ENCODE assay signal across 19 mouse cellular contexts in genomic region chr10:23088764-23089163, GRCm38 (mm10).
"Had no signal": no experiment of that assay in that cellular context is flagged by ENCODE, and none has a peak within 500 bp of the region (broad histone marks: within the 10 kb centered on the region; RNA-seq: fewer than 3 reads in every experiment).

No protein-coding gene starts in this region.

- H3K9ac ChIP-seq: limb, embryonic 15.5 days; midbrain, embryonic 13.5 days; neural tube, embryonic 13.5 days; stomach, embryonic 15.5 days had no signal

- H3K4me3 ChIP-seq: layer of hippocampus, adult 2 months; limb, embryonic 15.5 days; midbrain, embryonic 10.5 days; midbrain, embryonic 13.5 days; myocyte; neural tube, embryonic 13.5 days; stomach, embryonic 15.5 days had no signal

- ATAC-seq: intestine, postnatal 0 days; midbrain, embryonic 13.5 days; midbrain, embryonic 16.5 days had no signal

- H3K4me2 ChIP-seq: limb, embryonic 15.5 days; liver, embryonic 11.5 days; midbrain, embryonic 13.5 days; neural tube, embryonic 13.5 days; stomach, embryonic 15.5 days had no signal

- H3K9me3 ChIP-seq: limb, embryonic 15.5 days; midbrain, embryonic 10.5 days; midbrain, embryonic 13.5 days; neural tube, embryonic 13.5 days; stomach, embryonic 15.5 days had no signal

- H3K36me3 ChIP-seq: limb, embryonic 15.5 days; midbrain, embryonic 10.5 days; midbrain, embryonic 13.5 days; neural tube, embryonic 13.5 days; stomach, embryonic 15.5 days had no signal

- H3K27ac ChIP-seq: kidney, postnatal 0 days; layer of hippocampus, adult 2 months; limb, embryonic 15.5 days; midbrain, embryonic 10.5 days; midbrain, embryonic 13.5 days; neural tube, embryonic 13.5 days; stomach, embryonic 15.5 days had no signal

- H3K4me1 ChIP-seq: midbrain, embryonic 13.5 days; neural tube, embryonic 13.5 days; stomach, embryonic 15.5 days had no signal

- H3K27me3 ChIP-seq: limb, embryonic 15.5 days; midbrain, embryonic 13.5 days; neural tube, embryonic 13.5 days; stomach, embryonic 15.5 days had no signal

- DNase-seq: kidney, adult 2 months; kidney, postnatal 25 days; layer of hippocampus, adult 9-11 months; lung, adult 2 months; retina, postnatal 1 day; right cerebral cortex, postnatal 25 days; spleen, adult 18-20 months; thymus, postnatal 25 days had no signal
